Mouse (Mus musculus) WW6 (cell line): ENCODE results near the gene Acot5.
"Not testable (repeated sequence)": the region's sequence is repeated elsewhere in the genome, so short reads cannot be mapped to it uniquely, and the experiment has no call there.

Experiments
- DNase-seq: peaks from one replicate; pipeline ENCODE4 v3.0.0-alpha.2; 2013; ENCODE audit warnings: low read depth, low spot score

The Acot5 gene

DNA sequence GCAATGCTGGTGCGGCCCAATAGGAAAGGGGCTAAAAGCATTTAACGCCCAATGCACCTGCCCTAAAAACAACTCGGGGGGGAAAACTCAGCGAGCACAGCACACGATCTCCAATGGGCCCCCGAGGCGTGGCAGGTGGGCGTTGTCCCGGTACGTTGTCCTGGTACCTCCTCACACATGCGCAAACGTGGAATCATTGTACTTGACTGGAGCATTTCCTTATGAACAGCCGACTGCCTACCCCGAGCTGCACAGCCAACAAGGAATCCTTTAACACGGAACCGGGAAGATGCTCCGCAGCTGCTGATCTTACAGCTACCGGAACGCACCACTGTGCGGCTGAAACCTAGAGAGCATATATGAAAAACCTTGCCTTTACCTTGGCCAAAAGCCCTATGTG, 6.8 kb upstream of the Acot5 start:
- DNase-seq = no peak

DNA sequence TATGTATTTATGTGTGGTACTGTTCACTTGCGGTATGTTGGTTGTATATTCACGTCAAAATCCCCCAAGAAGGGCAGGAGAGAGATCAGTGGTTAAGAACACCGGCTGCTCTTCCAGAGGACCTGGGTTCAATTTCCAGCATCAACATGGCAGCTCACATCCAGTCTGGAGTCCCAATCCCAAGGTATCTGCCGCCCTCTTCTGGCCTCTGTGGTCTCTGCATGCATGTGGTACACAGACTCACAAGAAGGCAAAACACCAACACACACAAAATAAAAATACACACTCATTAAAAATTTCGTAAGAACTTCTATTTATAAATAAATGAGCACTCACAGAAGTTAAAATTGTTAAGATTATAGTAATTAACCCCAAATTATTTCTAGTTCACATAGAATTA, 5.9 kb upstream of the Acot5 start:
- DNase-seq = no peak

DNA sequence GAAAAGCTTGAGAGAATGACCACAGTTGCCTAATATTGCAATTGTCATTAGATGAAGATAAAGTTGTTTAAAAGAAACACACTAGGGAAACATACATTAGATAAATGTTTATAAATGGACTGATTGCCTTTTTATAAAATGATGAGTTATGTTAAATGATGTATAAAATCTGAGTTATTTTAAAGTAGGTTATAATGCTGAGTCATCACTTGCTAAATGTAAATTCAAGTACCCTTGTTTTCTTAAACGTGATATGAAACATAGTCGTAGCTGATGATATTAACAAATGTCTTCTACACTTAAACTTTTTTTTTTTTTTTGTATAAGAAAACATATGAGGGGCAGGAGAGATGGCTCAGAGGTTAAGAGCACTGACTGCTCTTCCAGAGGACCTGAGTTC, 5.3 kb upstream of the Acot5 start:
- no peak for DNase-seq

DNA sequence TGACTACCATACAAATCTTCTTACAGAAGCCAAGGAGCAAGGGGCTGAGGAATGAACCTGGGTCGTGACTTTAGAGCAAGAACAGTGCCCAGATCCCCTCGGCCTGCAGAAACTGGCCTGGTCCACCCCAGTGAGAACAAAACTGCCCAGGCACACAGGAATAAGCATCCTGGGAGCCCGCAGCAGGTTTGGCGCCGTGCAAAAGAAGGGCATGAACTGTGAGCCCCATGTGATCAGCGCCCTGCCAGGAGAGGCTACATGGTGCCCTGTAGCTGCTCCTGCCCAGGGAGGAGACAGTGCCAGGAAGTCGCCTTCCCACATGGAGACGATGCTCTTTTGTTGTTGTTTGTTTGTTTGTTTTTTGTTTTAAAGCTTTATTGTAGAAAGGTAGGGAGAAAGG, 4.5 kb upstream of the Acot5 start:
- no peak for DNase-seq

DNA sequence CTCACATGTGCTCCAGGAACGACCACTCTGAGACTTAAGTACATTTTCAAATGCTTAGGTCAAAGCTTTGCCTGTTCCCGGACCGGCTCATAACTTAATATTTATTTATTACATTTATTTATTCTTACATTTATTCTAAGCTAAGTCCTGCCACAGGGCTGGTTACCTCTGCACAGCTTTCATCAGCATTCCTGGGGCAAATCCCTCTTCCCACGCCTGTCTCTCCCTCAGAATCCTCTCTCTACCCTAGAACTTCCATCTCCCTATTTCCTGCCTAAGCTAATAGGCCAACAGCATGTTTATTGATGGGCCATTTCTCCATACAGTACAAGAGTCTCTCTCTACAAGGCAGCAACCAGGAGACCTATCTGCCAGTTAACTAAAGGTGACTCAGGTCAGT, 1.4 kb upstream of the Acot5 start:
- no peak for DNase-seq

DNA sequence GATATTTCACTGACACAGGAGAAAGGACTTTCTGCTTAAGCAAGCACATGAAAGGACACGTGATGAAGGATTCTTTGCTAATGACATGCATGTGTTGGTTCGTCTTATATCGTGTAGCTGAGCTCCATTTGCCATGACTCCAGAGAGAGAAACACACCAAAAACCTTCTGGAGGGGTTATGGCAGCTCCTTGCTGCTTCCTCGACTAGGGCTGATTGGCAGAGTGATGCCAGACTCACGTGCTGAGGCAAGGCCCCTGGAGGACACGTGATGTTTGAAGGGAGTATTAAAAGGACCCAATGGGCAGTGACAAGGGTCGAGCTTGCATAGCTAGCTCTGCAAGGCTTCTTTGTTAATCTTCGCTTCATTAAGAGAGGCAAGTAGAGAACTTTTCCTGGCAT, 829 bp upstream of the Acot5 start:
- no peak for DNase-seq

DNA sequence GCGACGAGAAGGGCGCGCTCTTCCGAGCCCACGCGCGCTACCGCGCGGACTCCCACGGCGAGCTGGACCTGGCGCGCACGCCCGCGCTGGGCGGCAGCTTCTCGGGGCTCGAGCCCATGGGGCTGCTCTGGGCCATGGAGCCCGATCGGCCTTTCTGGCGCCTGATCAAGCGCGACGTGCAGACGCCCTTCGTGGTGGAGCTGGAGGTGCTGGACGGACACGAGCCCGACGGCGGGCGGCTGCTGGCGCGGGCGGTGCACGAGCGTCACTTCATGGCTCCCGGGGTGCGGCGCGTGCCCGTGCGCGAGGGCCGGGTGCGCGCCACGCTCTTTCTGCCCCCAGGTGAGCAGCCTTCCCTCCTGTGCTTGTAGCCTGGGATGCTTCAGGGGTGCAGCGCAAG, 457 bp downstream of the Acot5 start:
- DNase-seq = not testable (repeated sequence)

DNA sequence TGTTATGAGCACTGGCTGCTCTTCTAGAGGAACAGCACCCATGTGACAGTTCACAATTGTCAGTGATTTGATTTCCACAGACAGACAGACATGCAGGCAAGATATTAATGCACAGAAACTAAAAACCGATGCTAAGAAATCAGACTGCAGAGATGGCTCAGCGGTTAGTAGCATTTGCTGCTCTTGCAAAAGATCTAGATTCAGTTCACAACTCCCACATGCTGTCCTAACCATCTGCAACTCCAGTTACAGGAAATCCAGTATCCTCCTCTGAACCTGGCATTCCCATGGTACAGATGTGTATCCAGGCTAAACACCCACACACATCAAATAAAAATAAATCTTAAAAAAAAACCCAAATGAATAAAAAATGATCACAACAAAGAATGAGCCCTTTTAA, 2.6 kb downstream of the Acot5 start:
- no peak for DNase-seq

DNA sequence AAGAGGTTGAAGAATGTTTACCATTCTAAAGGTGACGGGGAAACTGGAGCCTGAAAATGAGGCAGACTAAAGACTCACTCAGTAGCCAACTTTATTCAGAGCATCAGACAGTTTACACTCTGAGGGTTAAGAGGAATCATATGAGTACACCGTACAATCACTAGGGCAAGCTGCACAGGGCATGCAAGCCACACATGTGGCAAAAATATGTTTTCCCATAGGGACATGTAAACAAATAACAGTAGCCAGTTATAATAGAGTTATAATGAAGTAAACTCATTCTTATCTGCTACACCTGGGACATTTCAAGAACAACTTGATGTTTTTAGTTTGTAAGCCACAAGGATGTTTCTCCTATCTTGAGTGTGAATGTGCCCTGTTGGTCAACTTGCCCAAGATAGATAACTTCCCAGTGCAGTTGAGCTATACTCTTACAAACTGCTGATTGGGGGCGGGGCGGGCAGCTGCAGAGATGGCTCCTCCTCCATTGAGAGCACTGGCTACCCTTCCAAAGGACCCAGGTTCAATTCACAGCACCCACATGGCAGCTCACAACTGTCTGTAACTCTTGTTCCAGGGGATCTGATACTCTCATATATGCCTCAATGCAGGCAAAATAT, 8.4 kb downstream of the Acot5 start:
- DNase-seq = no peak

DNA sequence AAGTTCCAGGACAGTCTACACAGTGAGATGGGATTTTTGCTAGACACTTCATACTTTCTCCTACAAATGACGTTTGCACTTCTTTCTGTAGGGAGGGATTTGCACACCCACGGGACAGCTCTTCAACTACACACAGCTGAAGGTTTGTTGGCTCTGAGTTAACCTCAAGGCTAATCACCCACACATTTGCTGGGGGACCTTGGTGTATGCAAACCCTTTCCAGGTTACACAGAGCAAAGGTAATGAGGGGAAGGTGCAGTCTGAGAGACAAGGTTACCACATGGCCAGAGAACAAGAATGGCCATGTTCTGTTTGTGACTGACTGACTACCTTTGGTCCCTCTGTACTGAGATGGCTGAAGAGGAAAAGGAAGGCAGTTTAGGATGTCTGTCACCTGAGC, 14.7 kb downstream of the Acot5 start:
- DNase-seq = no peak

DNA sequence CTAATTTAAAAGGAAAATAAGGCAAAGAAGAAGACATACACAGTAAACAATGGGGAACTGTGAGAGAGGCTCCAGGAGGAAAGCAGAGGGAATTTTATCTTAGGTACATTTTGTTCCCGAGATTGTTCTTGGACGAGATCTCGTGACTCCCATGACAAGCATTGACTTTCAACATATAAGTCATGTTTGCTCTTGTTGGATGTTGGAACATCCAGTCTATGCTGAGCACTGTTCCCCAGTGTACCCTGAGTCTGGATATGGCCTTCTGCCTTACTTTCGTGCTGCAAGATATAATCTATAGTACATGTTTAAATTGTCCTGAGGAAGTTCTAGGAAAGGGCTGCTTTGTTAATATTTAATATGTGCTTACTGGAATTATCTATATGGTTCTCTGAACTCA, 15.5 kb downstream of the Acot5 start:
- DNase-seq = no peak

DNA sequence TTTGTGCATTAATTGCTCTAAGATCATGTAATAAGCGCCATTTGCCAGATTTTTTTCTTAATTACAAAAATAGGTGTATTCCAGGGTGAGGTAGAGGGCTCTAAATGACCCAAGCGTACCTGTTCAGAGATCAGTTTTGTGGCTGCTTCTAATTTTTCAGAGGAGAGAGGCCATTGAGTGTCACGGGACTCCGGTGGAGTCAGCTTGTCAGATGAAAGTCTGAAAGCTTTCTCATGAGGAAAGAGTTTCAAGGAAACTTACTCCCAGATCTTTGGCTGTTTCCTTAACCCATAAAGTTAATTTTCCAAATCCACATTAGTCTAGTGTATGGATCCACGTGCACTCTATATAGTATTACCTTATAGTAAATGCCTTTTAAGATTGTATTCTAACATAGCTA, 25.5 kb downstream of the Acot5 start:
- DNase-seq = not testable (repeated sequence)

DNA sequence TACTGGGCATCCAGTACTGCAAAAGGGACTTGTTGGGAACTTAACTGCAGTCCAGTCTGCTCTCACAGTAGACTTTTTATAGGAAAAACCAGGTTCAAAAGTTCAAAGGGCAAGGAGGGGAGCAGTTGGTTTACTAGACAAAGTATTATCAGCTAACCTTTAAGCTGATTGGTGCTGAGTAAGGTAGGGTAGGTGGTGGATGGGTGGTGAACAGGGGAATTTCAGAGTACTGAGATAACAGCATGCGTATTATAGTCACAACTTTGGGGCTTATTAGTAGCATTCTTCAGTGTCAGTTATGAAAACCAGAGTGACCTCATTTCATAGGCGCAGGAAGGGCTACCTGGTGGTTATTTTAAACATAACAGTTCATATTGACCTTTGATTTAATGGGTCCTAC, 30.5 kb downstream of the Acot5 start:
- DNase-seq = no peak

DNA sequence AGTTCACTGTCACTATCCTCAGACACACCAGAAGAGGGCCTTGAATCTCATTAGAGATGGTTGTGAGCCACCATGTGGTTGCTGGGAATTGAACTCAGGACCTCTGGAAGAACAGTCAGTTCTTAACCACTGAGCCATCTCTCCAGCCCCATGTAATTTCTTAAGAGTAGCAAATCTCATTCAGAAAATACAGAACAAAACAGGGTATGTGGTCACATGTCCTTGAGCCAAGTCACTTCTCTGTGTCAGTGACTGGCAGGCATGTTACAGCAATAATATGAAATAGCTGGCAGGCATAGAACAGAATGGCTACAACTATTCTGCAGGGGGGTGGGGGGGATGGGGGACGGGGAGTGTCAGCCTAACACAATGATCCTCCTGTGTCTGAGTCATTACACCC, 30.9 kb downstream of the Acot5 start:
- DNase-seq = no peak

DNA sequence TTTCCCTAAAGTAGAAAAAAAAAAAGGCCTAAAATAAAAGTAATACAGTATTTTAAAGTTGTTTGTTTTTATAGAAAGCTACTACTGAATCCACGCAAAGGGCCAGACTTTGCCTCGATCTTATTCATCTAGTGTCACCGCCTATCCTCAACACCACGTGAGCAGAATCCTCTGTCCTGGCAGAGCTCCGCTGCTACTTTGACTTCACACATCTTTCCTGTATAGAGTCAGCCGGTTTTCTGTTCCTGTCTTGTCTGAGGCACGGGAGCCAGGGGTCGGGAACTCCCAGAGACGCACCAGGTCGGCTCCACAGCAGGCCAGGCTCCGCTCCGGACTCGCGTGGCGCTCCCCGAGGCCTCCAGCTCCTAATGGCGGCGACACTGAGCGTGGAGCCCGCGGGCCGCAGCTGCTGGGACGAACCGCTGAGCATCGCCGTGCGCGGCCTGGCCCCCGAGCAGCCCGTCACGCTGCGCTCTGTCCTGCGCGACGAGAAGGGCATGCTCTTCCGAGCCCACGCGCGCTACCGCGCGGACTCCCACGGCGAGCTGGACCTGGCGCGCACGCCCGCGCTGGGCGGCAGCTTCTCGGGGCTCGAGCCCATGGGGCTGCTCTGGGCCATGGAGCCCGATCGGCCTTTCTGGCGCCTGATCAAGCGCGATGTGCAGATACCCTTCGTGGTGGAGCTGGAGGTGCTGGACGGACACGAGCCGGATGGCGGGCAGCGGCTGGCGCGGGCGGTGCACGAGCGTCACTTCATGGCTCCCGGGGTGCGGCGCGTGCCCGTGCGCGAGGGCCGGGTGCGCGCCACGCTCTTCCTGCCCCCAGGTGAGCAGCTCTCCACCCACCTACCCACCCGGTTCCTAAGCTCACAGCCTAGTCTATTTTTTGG, 31.7 kb downstream of the Acot5 start, which contains the start of gene Acot6:
Acot6 (plus strand) TSS at position 51 of the 889 bp plus-strand sequence.
- not testable (repeated sequence) for DNase-seq

DNA sequence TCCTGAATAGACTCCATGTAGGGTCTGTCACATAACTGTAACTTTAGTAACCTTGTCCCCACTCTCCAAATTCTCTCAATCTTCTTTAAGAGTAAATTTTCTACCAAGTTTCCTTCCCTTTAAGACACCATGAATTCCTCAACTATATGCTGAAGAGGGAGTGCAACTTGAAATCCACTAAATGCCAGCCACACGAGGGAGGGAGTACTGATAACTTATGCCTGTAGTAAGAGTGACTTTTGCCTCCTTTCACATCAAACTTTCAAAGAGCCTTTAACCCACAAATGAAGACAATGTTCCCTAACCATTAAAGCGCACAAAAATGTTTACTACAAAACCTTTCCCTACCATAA, 32.3 kb downstream of the Acot5 start:
- no peak for DNase-seq

DNA sequence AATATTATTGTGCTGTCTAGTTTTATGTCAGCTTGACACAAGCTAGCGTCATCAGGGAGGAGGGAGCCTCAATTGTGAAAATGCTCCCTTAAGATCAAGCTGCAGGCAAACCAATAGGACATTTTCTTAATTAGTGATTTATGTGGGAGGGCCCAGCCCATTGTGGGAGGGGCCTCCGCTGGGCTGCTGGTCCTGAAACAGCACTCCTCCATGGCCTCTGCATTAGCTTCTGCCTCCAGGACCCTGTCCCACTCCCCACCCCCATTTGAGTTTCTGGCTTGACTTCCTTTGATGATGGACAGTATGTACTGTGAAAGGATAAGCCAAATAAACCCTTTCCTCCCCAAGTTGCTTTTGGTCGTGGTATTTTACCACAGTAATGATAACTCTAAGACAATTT, 37.9 kb downstream of the Acot5 start:
- DNase-seq = no peak

DNA sequence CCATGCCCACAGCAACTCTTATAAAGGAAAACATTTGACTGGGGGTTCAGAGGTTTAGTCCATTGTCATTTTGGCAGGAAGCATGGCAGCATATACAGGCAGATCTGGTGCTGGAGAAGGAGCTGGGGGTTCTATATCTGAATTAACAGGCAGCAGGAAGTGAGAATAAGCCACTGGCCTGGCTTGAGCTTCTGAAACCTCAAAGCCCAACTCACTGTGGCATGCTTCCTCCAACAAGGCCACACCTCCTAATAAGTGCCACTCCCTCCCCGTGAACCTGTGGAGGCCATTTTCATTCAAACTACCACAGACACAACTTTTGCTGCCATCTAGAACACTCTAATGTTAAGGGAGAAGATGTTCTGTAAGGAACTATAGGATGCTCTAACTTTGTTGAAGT, 38.6 kb downstream of the Acot5 start:
- no peak for DNase-seq

DNA sequence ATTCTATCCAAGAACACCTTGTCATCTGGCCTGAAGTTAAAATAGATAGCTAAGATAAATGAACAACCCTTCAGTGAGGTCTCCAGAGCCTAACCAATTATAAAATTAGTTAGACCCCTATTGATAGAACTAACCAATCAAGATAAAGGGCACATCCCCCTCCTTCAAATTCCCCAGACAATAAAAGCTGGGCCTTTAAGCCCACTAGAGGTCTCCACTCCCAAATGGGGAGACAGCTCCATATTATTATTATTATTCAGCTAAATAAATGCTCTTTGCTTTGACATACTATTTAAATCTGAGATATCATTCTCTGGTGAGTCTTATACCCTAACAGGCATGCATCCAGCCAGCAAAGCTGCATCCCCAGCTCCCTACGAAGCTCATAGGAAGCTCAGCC, 40.8 kb downstream of the Acot5 start:
- DNase-seq = no peak

DNA sequence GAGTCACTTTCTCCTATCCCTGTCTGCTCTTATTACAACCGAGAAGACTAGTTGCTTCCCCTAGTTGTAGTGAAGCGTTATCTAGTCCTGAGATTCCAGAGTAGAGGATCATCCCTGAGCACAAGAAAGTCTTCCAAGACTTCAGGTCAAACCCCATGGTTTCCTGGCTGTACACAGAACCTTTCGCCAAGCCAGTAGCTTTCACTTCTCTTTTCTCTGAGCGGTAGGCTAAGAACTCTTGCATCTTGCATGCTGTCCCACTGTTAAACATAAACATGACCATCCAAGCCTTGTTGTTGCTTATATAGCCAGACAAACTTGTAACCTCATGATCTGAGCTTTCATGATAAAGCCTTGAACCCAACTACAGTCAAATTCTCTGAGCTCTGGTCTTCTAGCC, 41.7 kb downstream of the Acot5 start:
- DNase-seq = no peak

DNA sequence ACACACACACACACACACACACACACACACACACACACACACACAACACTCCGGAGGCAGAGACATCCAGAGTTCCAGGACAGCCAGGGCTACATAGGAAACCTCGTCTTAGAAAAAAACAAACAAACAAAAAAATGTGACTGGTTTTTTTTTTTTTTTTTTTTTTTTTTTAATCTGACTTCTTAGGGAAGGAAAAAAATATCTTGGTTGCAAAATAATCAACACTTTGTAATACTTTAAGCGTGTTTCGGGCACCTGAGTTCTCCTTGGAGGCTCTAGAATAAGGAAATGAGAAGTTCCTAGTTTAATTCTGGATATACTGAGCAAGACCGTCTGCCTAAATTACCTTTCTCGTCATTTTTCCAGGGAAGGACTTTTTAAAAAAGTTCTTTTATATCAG, 44.6 kb downstream of the Acot5 start:
- no peak for DNase-seq

DNA sequence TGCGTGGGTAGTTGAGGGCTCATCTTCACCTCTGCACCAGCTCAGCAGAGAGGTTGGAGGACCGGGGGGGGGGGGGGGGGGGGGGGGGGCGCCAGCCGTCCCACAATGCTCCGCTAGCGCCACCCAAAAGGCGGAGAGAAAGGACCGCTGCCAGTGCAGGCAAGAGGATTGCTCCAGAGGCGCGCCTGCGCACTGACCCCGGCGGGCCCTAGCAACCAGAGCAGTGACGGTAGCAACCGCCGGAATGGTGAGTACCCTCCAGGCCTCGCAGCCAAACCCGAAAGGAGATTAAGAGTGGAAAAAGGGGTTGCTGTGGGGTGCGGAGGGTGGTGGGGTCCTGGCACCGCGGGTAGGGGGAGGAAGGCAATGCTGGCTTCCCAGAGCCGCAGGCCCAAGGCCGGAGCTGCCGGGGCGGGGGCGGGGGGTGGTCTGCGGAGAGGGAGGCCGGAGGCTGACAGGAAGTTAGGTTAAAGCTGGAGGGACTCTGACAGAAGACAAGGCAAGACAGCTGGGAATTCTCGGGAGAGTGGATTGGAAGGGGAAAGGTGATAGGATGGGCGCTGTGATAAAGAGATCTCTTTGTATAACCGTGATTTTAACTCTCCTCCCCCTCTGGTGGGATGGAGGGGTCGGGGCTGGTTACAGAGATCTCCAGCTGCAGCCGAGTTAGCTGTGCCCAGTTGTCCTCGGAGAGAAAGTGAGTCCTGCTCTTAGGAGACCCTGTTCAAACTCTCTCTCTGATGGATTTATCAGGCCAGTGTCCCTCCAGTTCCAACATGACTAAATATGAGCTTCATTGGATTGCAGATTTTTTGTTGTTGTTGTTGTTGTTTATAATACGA, 45.2 kb downstream of the Acot5 start, which contains the start of gene Dnal1:
Dnal1 (plus strand) TSS at position 214 of the 842 bp plus-strand sequence.
- DNase-seq = peak; percentile 69
